Mouse (Mus musculus) bone marrow macrophage, adult 2 months (primary cell): ENCODE data around the gene Rb1.

ENCODE experiments used
- CTCF ChIP-seq: IDR thresholded peaks from 2 replicates; pipeline ENCODE4 v1.5.1; 2012; ENCODE audit warnings: low read depth, mild to moderate bottlenecking, low read length, moderate library complexity
- POLR2A ChIP-seq: IDR thresholded peaks from 2 replicates; pipeline ENCODE4 v1.6.1; 2012; ENCODE audit warnings: mild to moderate bottlenecking, low read depth, low read length, borderline replicate concordance

DNA sequence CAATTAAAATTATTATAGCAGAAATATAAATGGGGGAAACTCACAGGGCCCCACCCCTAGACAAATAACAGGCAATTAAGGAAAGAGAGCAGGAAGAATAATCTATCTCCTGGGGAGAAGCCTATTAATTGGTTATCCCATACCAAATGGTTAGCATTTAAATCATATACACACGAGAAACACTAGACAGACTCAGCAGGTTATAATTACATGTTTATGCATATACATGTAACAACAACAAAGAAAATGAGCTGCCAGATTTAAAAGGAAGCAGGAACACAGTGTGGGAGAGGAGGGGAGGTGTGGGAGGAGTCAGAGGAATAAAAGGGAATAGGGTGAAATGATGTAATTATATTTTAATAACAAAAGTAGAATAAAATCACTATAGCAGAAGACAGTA lies 33.2 kb downstream of the Rb1 start:
- TF ChIP-seq CTCF (no peak), POLR2A (no peak)
